Mouse (Mus musculus) neural tube, embryonic 15.5 days (tissue): ENCODE data around the gene Slc25a35. TPM values are rescaled to one million over a fixed set of nuclear protein-coding genes. Genes with fewer than 3 reads are reported as not detected.
"Not testable (repeated sequence)": the region's sequence is repeated elsewhere in the genome, so short reads cannot be mapped to it uniquely, and the experiment has no call there.

ENCODE experiments used
- ATAC-seq: fragments of 200-750 bp; cut with Nextera tagmentation; 2 replicates; pipeline ENCODE4 v1.8.0; 2017; ENCODE audit warnings: mild to moderate bottlenecking, moderate TSS enrichment, moderate library complexity; ENCODE audit not compliant: low FRiP score
- H3K27ac ChIP-seq: fragments of 300-500 bp; sonication (generic); replicated peaks from 2 replicates; pipeline ENCODE4 v1.5.1; 2015; ENCODE audit warnings: mild to moderate bottlenecking, inconsistent platforms
- H3K27me3 ChIP-seq: fragments of 300-500 bp; sonication (generic); replicated peaks from 2 replicates; pipeline ENCODE4 v1.6.1; 2015; ENCODE audit warnings: inconsistent platforms
- H3K36me3 ChIP-seq: fragments of 300-500 bp; sonication (generic); 2 replicates; pipeline ENCODE4 v1.6.1; 2015; ENCODE audit warnings: inconsistent platforms
- H3K4me1 ChIP-seq: fragments of 300-500 bp; sonication (generic); 2 replicates; pipeline ENCODE4 v1.6.1; 2015; ENCODE audit warnings: inconsistent platforms
- H3K4me2 ChIP-seq: fragments of 300-500 bp; sonication (generic); 2 replicates; pipeline ENCODE4 v1.6.1; 2015; ENCODE audit warnings: inconsistent platforms, mild to moderate bottlenecking, moderate library complexity
- H3K4me3 ChIP-seq: fragments of 300-500 bp; sonication (generic); replicated peaks from 2 replicates; pipeline ENCODE4 v1.5.1; 2015; ENCODE audit warnings: mild to moderate bottlenecking, inconsistent platforms
- H3K9ac ChIP-seq: fragments of 300-500 bp; sonication (generic); replicated peaks from 2 replicates; pipeline ENCODE4 v1.6.1; 2015; ENCODE audit warnings: mild to moderate bottlenecking, inconsistent platforms
- H3K9me3 ChIP-seq: fragments of 300-500 bp; sonication (generic); replicated peaks from 2 replicates; pipeline ENCODE4 v1.6.1; 2016; ENCODE audit warnings: inconsistent platforms
- WGBS: fragments of 180-500 bp; shearing (Covaris S2); methylation state at CpG from one replicate; pipeline ENCODE4 v1.1.7; 2015; ENCODE audit warnings: mixed read lengths; 5-methylcytosine and 5-hydroxymethylcytosine counted together
- polyA plus RNA-seq: library from polyadenylated mRNA; unstranded; fragments of >200 nt; fragmentation: Nextera tagmentation; extraction: Ambion mirVana; gene quantifications from 2 replicates; pipeline ENCODE4 v1.2.1, GENCODE M21; 2015

Gene Slc25a35
- polyA plus RNA-seq, 1 experiment from 2014 or later = 1.9 TPM

DNA sequence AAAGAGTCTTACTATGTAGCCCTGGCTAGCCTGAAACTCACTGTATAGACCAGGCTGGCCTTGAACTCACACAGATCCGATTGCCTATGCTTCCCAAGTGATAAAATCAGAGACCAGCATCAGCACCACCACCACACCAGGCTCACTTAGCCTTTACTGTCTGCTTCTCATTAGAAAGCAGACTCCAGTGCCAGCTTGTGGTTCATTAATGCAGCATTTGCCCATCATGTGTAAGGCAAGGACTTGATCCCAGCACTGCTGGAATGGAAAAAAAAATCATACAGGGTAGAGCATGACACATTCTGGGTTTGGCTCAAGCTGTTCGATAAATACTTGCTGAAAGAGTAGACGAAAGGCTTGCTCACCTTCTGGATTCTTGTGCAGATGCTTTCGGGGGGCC, 21.9 kb upstream of the Slc25a35 start:
- 0 out of 2 replicates have a peak overlapping the region, but pooled peaks have one; percentile 60 for H3K9ac ChIP-seq
- no peak for ATAC-seq
- H3K4me2 ChIP-seq = peak overlapping the region; percentile 57
- no peaks in the 10 kb centered on the region for H3K27me3 ChIP-seq
- peaks cover 8% of the 10 kb centered on the region; the same call in 1 of the 2 replicates for H3K36me3 ChIP-seq
- peaks cover 27% of the 10 kb centered on the region for H3K4me1 ChIP-seq
- peak overlapping the region; percentile 85 for H3K27ac ChIP-seq
- H3K9me3 ChIP-seq = no peaks in the 10 kb centered on the region
- WGBS = 93% methylated on average over 4 of the region's 4 CpGs
- peak overlapping the region; percentile 43 for H3K4me3 ChIP-seq

- H3K36me3 ChIP-seq = peaks cover 8% of the 10 kb centered on the region; the same call in 1 of the 2 replicates
- H3K9ac ChIP-seq = peak overlapping the region; percentile 60
- peak overlapping the region; percentile 57 for H3K4me2 ChIP-seq
- H3K4me3 ChIP-seq = peak overlapping the region; percentile 43
- H3K9me3 ChIP-seq = no peaks in the 10 kb centered on the region
- WGBS = 11% methylated on average over 16 of the region's 16 CpGs
- H3K4me1 ChIP-seq = peaks cover 21% of the 10 kb centered on the region
- peak overlapping the region; percentile 85 for H3K27ac ChIP-seq
- peaks cover 9% of the 10 kb centered on the region; the same call in 1 of the 2 replicates for H3K27me3 ChIP-seq
- ATAC-seq = peak; percentile 77
Observed at GRCm38 (mm10) chr11:68946806-68947440, 21.0 kb upstream of the Slc25a35 start.

- peak overlapping the region; percentile 84 for H3K27ac ChIP-seq
- peaks cover 10% of the 10 kb centered on the region; the same call in 1 of the 2 replicates for H3K27me3 ChIP-seq
- WGBS = 11% methylated on average over 12 of the region's 12 CpGs
- H3K4me2 ChIP-seq = peak overlapping the region; percentile 57
- H3K9ac ChIP-seq = peak overlapping the region; percentile 43
- H3K36me3 ChIP-seq = peaks cover 8% of the 10 kb centered on the region; the same call in 1 of the 2 replicates
- H3K4me3 ChIP-seq = peak overlapping the region; percentile 43
- peaks cover 21% of the 10 kb centered on the region for H3K4me1 ChIP-seq
- H3K9me3 ChIP-seq = no peaks in the 10 kb centered on the region
- ATAC-seq = peak; percentile 91
Observed at GRCm38 (mm10) chr11:68947542-68947993, 20.4 kb upstream of the Slc25a35 start.

- peaks cover 13% of the 10 kb centered on the region for H3K4me1 ChIP-seq
- WGBS = 9% methylated on average over 13 of the region's 13 CpGs
- H3K27ac ChIP-seq = no peak overlapping the region
- H3K4me2 ChIP-seq = peak overlapping the region; percentile 58
- H3K9ac ChIP-seq = no peak overlapping the region
- H3K9me3 ChIP-seq = no peaks in the 10 kb centered on the region
- H3K36me3 ChIP-seq = no peaks in the 10 kb centered on the region
- H3K4me3 ChIP-seq = no peak overlapping the region; the same call in 1 of the 2 replicates
- no peak for ATAC-seq
- H3K27me3 ChIP-seq = peaks cover 48% of the 10 kb centered on the region
Observed at GRCm38 (mm10) chr11:68953903-68954302, 14.0 kb upstream of the Slc25a35 start.

- H3K4me2 ChIP-seq = peak overlapping the region; percentile 58
- peak overlapping the region; percentile 37; the same call in 1 of the 2 replicates for H3K9ac ChIP-seq
- H3K36me3 ChIP-seq = no peaks in the 10 kb centered on the region
- no peak for ATAC-seq
- H3K27me3 ChIP-seq = peaks cover 48% of the 10 kb centered on the region
- 2% methylated on average over 17 of the region's 17 CpGs for WGBS
- peak overlapping the region; percentile 30 for H3K4me3 ChIP-seq
- H3K27ac ChIP-seq = no peak overlapping the region
- H3K4me1 ChIP-seq = peaks cover 13% of the 10 kb centered on the region
- no peaks in the 10 kb centered on the region for H3K9me3 ChIP-seq
Observed at GRCm38 (mm10) chr11:68954408-68954807, 13.5 kb upstream of the Slc25a35 start.

- H3K27me3 ChIP-seq = peaks cover 48% of the 10 kb centered on the region
- H3K4me1 ChIP-seq = peaks cover 13% of the 10 kb centered on the region
- H3K36me3 ChIP-seq = no peaks in the 10 kb centered on the region
- H3K4me3 ChIP-seq = no peak overlapping the region
- H3K9me3 ChIP-seq = no peaks in the 10 kb centered on the region
- H3K9ac ChIP-seq = no peak overlapping the region
- 68% methylated on average over 5 of the region's 5 CpGs for WGBS
- H3K27ac ChIP-seq = no peak overlapping the region
- H3K4me2 ChIP-seq = peak overlapping the region; percentile 58
- no peak for ATAC-seq
Observed at GRCm38 (mm10) chr11:68955473-68955872, 12.5 kb upstream of the Slc25a35 start.

- peaks cover 13% of the 10 kb centered on the region for H3K4me1 ChIP-seq
- H3K4me3 ChIP-seq = 0 out of 2 replicates have a peak overlapping the region, but pooled peaks have one; percentile 3
- WGBS = 52% methylated on average over 3 of the region's 3 CpGs
- ATAC-seq = no peak
- H3K4me2 ChIP-seq = peak overlapping the region; percentile 13; the same call in 1 of the 2 replicates
- peaks cover 47% of the 10 kb centered on the region for H3K27me3 ChIP-seq
- no peaks in the 10 kb centered on the region for H3K9me3 ChIP-seq
- no peak overlapping the region for H3K27ac ChIP-seq
- no peaks in the 10 kb centered on the region for H3K36me3 ChIP-seq
- no peak overlapping the region for H3K9ac ChIP-seq
Observed at GRCm38 (mm10) chr11:68956107-68956506, 11.8 kb upstream of the Slc25a35 start.

DNA sequence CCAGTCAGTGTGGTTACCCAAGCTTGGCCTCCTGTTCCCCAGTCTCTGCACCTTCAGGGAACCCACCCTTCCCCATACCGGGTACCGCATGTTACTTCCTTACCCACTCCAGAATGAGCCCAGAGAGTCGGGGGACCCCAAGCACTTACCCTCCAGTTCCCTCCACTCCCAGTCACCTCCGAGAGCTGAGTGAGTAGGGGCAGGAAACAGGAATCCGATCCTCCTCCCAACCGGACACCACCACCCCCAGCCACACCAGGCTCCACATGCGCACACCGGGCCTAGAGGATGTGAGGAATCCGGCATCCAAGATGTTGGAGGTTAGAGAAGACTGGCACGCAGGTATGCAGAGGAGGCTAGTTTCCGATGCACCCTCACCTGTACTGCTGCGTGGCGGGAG, 11.2 kb upstream of the Slc25a35 start:
- Histone ChIP-seq H3K4me1 (peaks cover 13% of the 10 kb centered on the region), H3K36me3 (no peaks in the 10 kb centered on the region), H3K27ac (no peak overlapping the region), H3K4me2 (peak overlapping the region; percentile 13), H3K9ac (no peak overlapping the region), H3K9me3 (no peaks in the 10 kb centered on the region), H3K4me3 (0 out of 2 replicates have a peak overlapping the region, but pooled peaks have one; percentile 12), H3K27me3 (peaks cover 41% of the 10 kb centered on the region)
- no peak for ATAC-seq
- WGBS = 45% methylated on average over 13 of the region's 13 CpGs

DNA sequence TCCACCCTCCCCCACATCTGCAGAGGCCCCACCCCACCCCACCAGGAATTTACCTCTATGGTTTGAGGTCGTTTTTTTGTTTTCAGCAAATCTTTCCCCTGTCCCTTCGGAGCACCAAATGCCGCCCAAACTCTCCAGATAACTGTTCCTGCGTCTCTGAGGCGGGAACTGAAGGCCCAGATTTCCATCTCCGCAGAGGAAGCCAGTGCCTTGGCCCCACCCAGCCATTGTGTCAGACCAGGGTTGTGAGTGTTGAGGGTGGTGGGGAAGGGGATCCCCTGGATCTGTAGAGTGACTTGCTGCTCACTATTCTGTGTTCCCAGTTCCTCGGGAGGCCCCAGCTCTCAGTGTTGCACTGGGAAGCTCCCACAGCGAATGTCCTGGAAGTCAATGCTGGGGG, 10.6 kb upstream of the Slc25a35 start, which contains the start of gene Arhgef15:
Gene Arhgef15, minus strand, starts transcription at position 173 of the 400 bp plus-strand sequence.
- Histone ChIP-seq H3K27me3 (peaks cover 37% of the 10 kb centered on the region), H3K9ac (no peak within 1 kb of the TSS), H3K4me1 (peaks cover 13% of the 10 kb centered on the region), H3K36me3 (no peaks in the 10 kb centered on the region), H3K27ac (no peak within 1 kb of the TSS), H3K4me2 (peak within 1 kb of the TSS; percentile 13), H3K4me3 (0 out of 2 replicates have a peak within 1 kb of the TSS, but pooled peaks have one; percentile 12), H3K9me3 (no peaks in the 10 kb centered on the region)
- ATAC-seq = no peak
- 45% methylated on average over 8 of the region's 8 CpGs for WGBS

DNA sequence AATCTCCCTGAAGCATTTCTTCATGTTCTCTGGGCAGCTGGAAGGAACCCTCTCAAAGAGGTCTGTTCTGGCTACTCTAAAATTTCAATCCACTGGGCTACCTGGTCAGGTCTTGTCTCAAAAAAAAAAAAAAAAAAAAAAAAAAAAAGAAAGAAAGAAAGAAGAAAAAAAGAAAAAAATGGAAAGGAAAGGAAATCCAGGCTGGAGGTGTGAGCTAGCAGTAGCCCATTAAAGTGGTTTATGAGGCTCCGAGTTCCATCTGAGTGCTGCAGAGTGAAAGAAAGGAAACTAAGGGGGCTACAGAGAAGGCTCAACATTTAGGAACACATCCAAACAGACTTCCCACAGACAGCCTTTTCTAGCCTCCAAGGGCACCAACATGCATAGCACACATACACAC, 10.0 kb upstream of the Slc25a35 start:
- no peaks in the 10 kb centered on the region for H3K9me3 ChIP-seq
- H3K9ac ChIP-seq = no peak overlapping the region
- H3K4me2 ChIP-seq = no peak overlapping the region
- peaks cover 37% of the 10 kb centered on the region for H3K27me3 ChIP-seq
- 68% methylated on average over 1 of the region's 1 CpGs for WGBS
- no peak overlapping the region for H3K27ac ChIP-seq
- peaks cover 13% of the 10 kb centered on the region for H3K4me1 ChIP-seq
- no peak for ATAC-seq
- H3K4me3 ChIP-seq = no peak overlapping the region
- no peaks in the 10 kb centered on the region for H3K36me3 ChIP-seq

GRCm38 (mm10) chr11:68961596-68961995, 6.3 kb upstream of the Slc25a35 start:
- H3K36me3 ChIP-seq = no peaks in the 10 kb centered on the region
- WGBS = 78% methylated on average over 3 of the region's 3 CpGs
- no peak overlapping the region for H3K27ac ChIP-seq
- H3K9ac ChIP-seq = no peak overlapping the region
- no peak for ATAC-seq
- peaks cover 5% of the 10 kb centered on the region; the same call in 1 of the 2 replicates for H3K27me3 ChIP-seq
- no peak overlapping the region for H3K4me3 ChIP-seq
- no peaks in the 10 kb centered on the region for H3K9me3 ChIP-seq
- no peaks in the 10 kb centered on the region for H3K4me1 ChIP-seq
- H3K4me2 ChIP-seq = no peak overlapping the region

- not testable (repeated sequence) for H3K4me2 ChIP-seq, H3K9ac ChIP-seq
Observed at GRCm38 (mm10) chr11:68962159-68962558, 5.8 kb upstream of the Slc25a35 start.

More at GRCm38 (mm10) chr11:68962159-68962558, 5.8 kb upstream of the Slc25a35 start:
- not testable (repeated sequence) for H3K27ac ChIP-seq, H3K27me3 ChIP-seq, H3K4me1 ChIP-seq, H3K4me3 ChIP-seq, ATAC-seq, H3K9me3 ChIP-seq, H3K36me3 ChIP-seq
- 26% methylated on average over 11 of the region's 11 CpGs for WGBS
